Mouse (Mus musculus) kidney, adult 8-10 months (tissue): ENCODE measurements around the gene Nup35.

Experiments used
- DNase-seq, 2 experiments: peaks; one replicate each; pipeline ENCODE4 v3.0.0; 2022

Gene Nup35

DNA sequence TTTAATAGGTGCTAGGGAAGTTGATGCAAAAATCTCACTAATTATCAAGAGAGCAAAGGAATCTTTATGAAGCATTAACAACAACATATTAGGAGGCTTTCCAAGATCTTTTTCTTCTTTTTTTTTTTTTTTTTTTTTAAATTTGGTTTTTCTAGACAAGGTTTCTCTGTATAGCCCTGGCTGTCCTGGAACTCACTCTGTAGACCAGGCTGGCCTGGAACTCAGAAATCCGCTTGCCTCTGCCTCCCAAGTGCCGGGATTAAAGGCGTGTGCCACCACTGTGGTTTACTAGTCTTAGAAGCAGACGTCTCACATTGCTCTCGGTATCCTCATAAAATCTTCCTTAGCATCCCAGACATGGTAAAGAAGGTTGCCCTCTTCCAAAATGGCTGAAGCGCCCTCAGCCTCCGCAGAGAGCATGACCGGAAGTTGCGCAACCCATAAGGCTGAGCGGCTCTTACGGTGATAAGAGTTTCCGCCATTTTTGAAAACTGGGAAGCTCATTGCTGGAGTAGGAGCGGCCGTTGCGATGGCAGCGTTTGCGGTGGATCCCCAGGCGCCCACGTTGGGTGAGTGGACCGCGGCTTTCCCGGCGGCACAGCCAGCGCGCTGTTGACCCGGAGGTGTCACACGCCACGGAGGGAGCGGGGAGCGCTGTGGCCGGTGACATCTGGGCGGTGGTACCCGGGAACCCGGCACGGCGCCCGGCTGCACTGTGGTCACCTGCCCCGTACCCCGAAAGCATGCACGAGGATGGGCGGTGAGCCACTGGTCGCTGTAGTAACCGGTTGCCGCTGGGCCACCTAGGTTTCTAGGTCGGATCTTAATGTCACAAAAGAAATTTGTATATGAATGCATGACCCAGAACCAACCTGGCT is 21.6 kb downstream of the Nup35 start:
- DNase-seq = peak; percentile 89 to 94

DNA sequence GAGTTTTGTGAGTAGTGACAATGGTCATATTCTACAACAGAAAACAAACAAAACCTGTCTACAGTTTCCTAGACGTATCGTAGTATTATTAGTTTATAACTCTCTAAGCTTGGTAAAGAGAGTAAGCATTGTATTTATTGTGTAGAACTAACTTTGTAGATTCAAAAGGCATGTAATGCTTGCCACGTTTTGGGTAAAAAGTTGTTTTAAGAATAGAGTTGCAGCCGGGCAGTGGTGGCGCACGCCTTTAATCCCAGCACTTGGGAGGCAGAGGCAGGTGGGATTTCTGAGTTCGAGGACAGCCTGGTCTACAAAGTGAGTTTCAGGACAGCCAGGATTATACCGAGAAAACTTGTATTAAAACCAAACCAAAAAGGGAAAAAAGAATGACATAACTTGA is 22.4 kb downstream of the Nup35 start:
- DNase-seq = no peak

DNA sequence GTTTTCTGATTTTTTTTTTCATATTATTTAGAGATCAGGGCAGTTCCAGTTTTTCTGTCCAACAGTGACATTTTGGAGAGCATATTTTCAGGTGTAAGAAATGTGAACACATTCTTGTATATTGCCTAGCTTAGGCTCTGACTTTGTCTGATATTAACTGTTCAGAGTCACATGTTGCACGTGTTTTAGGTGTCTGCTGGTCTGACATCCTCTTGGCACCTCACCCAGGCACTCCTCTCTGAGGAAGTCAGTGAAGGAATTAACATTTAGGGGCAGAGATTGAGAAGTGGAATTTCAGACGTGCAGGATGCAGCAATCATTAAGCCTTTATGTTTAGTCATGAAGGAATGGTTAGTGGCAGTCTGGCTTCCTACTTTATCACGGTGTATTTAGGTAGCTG is 22.8 kb downstream of the Nup35 start:
- peak in 1 of 2 experiments; percentile 19 for DNase-seq

DNA sequence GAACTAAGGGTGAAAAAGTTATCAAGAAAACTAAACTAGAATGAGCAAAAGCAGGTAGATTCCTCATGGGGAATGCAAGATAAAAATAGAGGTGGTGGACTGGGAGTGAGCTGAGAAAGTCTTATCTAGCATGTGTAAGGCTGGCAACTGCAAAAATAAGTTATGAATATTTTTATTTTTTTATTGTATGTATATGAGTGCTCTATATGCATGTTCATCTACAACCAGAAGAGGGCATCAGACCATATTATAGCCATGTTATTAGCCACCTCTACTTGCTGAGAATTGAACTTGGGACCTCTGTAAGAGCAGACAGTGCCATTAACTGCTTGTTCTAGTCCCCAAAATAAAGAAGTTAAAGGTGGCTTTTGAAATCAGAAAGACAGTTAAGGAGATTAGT is 44.4 kb downstream of the Nup35 start:
- no peak for DNase-seq

DNA sequence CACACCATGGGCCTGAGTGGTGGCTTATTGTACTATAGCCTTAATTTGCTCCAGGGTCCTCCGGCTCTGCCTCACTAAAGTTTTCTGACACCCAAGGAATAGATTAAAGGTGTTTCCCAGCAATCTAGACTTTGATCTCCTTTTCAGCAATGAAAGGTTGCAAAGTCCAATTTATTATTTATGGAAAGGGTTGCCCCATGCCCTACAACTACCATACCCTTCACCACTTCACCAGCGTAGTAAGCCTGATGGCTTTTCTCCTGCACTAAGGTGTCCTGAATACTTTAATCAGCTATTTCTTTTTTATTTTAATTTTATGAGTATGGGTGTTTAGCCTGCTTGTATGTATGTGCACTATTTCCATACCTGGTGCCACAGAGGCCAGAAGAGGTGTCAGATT is 45.6 kb downstream of the Nup35 start:
- DNase-seq = no peak

DNA sequence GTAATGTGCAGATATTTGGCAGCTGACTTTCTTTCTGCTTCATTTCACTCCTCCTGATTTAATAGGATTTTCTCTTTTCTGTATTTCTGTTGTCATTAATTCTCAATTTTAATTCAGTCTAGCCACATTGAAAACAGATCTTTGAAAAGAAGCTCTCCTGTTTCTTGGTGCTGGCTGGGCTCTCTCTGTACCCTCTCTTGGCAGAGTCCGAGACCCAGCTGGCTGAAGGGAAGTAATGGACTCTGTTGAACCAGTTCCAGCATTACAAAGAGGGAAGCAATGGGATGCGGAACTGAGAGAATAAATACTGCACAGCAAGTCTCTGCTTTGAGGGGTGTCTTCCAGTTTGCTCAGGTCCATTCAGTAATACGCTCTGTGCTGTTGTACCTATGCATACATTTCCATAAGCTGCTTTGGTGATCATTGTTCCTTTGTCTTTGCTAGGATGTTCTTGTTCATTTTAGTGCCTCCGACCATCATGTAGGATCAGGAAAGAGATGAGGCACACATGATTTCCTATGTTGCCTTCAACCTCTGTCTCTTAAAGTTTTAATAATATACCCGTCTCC is 50.4 kb downstream of the Nup35 start:
- DNase-seq = no peak

DNA sequence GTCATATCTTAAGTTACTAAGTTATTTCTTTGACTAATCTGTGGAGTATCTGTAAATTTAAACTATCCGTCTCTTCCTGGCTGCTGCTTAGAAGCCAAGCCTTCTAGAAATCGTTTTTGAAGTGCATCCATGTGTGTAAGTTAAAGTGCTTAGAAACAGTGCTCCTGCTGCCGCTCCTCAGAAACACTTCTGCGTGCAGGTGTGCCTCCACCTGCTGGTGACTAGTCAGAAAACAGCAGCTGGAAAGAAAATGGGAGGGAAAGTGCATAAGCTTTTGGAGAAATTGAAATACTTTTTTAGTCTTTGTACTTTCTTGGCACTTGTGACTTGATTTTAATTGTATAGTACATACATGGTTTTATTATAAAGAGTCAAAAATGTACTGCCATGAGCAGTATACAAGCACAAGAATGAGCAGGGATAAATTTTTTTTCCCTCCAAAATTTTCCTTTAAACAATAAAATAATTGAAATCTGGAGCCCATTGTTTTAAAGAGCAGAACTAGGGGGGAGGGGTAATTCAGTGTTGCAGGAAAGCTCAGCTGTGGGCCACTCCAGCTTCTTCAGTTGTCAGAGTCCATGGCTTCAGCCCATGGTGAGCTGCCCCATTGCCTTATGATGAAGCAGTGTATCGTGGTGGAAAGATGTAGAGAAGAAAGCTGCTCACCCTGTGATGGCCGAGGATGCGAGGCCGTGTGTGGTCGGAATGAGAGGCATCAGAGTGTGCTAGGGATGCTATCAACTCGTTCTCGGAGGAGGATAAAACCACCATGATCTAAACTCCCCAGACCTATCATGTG is 53.0 kb downstream of the Nup35 start:
- peak in 1 of 2 experiments; percentile 13 for DNase-seq

DNA sequence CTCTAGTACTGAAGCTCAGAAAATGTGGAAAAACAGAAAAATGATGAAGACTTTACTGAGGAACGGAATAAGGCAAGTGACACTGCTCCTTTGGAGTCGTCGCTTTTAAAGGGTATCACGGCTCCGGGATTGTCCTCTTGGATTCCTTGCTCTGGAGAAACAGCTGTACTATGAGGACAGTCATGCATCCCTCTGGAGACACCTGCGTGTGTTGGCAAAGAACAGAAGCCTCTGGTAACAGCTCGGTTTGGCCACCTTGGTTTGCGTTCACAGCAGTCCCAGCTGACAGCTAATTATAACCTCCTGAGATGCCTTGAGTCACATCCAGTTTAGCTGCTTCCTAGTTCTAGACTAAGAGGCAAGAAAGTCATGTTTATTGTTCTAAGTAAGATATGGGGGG is 61.8 kb downstream of the Nup35 start:
- no peak for DNase-seq

DNA sequence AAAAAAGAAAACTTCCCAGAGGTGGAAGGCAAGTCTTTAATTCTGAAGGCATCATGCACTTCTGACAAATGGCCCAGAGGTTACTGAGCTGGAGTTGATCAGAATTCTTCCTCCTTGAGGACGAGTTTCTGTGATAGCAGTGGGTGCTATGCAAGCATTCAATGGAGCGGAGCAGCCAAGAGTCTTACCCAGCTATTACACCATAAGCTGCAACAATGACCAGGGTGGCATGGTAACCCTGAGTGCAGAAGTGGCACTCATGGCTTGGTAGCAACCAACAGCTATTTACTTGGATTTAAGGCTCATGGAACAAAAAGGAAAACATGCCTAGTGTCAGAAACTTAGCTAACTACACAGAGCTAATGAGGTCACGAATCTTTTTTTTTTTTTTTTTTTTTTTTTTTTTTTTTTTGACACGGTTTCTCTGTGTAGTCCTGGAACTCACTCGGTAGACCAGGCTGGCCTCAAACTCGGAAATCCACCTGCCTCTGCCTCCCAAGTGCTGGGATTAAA is 66.7 kb downstream of the Nup35 start:
- no peak for DNase-seq

DNA sequence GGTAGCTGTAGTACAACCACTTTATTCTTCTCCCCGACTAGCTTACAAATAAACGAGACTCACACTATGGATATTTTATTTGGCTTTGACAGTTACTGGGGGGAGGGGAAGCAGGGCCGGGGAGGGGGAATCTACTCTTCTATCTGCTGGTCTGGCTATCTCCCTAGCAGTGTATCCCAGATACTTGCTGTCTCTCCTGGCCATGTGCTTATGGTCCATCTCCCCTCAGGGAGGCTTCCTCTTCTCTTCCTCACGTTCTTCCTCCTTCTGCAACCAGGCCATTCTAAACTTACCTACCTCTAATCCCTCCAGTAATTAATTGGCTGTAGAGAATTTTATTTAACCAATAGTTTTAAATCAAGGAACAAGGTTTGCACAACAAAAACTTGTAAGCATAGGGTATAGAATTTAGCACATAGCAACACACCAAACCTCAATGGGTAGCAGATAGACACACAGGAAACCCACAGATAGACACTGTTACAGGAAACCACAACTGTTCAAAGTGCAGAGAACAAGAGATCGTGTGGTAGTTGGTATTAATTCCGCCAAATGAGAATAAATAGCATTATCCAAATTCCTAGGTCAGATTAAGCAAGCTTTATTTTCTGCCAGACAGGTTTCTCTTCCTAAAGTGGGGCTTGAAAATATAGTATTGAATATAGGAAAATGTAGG is 67.5 kb downstream of the Nup35 start:
- DNase-seq = no peak

DNA sequence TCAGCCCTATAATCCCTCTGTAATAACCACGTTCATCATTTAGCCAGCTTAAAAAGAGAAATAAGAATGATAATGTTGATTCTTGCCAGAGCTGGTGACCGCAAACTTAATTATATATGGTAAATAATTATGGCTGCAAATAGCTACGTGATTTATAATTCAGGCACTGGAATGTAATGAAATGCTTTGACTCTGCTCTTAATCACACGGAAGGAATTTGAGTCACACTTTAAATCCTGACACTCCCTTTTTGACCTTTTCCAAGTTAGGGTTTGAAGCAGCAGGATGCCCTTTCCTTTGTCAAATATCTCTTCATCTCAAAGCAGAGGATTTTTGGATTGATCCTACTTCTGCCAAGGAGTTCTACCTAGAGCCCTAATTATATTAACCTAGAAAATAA is 71.2 kb downstream of the Nup35 start:
- no peak for DNase-seq

DNA sequence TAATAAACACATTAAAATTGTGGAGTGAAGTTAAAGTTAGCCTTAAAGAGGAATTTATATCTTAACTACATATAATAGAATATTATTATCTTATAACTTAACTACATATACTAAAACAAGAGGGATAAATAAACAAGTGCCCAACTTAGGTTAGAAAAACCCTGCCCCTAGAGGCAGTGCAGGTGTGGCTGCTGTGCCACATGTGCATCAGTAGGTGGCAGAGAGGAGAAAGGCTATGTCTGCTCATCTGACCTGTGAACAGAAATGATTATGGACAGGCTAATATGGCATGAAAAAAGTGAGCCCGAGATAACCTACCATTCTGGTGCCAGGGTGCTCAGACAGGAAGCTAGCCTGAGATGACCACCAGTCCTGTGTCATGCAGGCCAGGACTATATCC is 90.4 kb downstream of the Nup35 start:
- no peak for DNase-seq
